Mouse (Mus musculus): ENCODE data around the gene Kif26b.
A peak's percentile ranks its signal among the peaks of the same experiment; 100 is the strongest.

The Kif26b gene

DNA sequence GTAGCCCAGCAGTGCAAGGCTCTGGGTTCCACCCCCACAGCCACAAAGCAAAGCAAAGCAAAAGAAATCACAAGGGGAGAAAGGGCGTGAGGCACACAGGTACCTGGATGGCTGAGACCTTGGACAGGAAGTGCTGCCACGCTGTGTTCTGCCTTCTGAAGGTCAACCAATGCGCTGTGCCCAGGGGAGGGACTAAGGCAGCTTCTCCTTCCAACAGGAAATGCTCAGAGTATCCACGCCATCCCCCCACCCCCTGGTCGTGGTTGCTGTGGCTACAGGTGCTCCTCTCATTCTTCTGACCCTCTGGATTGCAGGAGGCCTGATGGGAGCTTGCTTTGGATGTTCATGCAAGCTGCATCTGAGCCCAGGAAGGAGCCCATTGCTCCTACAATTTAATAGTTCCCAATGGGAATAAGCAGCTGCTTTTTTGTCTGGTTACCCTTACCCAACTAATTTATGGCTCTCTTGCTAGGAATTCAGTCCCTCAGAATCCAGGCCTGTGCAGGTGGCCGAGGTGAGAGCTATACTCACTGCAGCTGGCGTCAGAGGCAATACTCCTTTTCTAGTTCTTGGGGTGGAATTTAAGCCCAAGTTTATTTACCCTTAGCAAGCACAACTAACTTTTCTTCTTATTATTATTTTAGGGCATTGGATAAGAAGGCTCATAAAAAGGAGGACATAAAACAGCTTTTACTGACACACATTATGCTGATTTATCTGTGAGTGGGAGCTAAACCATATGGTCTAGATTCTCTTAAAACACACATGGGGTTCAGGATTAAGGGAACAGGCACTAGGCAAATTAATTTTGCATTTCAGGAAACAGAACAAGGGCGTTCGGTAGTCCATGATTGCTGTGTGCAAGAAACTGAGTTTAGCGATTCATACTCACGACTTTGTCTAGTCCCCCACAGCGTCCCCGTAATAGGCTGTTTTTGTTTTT is 61.6 kb downstream of the Kif26b start:
- DNase-seq (ENCODE audit: low spot score in 2 of 2), result no peak

DNA sequence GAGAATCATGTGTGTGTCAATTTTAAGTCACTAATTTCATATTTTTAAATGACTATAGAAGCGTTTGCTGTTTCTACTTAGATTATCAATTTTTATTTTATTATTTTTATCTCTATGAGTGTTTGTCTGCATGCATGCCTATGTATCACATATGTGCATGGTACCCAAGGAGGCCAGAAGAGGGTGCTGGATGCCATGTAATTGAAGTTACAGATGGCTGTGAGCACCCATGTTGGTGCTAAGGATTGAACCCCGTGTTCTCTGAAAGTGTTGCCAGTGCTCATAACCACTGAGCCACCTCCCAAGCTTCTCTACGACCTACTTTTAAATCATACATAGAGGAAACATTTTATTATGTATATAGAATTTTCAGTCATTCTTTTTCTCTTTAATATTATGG is 68.2 kb downstream of the Kif26b start:
- no peak for DNase-seq (ENCODE audit: low spot score in 2 of 2)

DNA sequence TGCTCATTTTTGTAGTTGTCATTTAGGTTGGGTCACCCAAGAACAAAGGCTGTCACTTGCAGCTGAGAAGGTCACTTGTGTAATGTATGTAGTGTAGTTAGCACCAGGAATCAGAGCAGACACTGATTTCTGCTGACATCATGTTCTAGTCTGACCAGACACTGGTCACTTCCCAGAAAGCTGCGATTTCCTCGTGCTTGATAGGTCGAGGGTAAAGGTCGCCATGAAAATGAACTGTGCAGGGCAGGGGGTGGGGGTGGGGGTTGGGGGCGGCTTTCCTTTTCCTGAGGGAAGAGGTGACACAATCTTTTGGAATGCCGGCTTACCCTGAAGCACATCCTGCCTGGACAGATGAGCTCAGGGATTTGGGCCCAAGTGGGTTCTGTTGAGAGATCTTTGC is 68.8 kb downstream of the Kif26b start:
- DNase-seq (ENCODE audit: low spot score in 2 of 2), result no peak

DNA sequence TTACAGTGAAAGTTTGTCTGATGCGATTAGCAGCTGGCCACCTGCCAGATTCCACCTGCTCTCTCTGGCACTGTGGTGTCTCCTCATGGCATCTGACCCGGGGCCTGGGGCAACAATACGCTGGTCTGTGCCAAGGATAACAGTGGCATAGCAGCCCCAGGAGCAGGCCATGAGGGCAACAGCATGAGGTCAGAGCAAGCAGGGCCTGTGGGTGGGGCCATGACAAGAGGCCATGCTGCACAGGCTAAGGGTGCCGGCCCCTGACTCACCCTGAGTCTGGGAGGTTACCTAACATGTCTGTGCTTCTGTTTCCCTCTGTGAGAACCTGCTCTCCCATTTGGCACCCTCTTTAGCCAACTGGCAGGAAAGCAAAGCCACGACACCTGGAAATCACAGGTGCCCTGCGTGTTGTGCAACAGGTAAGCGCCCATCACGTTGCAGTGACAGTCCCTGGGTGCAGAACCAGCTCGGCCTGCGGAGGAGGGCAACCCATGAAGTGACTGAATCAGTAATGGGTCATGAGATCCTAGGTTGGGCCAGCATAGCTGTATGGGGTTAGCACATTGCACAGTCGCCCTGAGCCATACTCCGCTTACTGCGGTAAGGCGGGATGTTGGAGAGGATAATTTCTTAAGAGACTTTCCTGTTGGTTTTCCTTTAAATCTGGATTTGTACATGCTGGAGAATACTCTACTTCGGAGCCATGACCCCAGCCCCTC is 72.1 kb downstream of the Kif26b start:
- no peak for DNase-seq (ENCODE audit: low spot score in 2 of 2)

DNA sequence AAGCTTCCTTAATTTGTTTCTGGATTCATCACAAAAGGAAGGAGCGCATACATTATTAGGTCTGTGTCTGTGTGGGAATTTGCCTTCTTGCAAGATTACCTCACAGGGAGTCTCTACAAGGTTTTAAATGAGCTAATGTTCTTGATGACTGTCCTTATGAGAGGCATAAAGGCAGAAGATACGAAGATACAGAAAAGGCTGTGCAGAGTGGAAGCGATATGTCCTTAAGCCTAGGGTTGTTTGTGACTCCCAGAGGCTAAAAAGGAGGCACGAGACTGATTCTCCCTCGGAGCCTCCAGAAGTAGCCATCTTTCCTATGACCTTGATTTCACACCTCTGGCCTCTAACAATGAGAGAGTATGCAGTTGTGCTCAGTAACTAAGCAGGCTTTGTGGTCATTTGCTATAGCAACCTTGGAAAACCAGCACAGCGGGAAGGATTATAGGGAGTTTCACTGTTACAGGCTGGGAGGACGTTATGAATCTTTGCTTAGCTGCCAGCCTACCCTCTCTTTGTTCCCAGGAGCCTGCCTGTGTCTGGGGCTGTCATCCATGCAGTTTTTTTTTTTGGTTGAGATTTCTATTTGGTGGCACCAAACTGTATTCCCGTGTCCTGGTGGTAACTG is 80.3 kb downstream of the Kif26b start:
- no peak for DNase-seq (ENCODE audit: low spot score in 2 of 2)

DNA sequence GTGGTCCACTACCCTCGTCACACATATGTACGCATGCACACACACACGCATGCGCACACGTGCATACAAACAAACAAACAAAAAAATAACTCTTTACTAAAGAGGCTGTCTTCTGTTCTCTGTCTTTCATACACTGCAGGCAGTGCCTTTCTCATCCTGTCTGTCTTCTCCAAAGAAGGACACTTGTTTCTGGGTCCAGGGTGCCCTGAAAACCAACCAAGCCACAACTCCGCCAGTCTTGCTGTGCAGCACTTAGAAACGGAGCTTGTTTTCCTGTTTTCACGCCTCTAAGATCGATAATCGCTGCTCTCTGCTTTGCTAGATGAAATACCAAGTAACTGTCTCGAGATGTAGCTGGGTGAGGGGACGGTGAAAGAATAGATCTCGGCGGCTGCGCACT is 82.6 kb downstream of the Kif26b start:
- no peak for DNase-seq (ENCODE audit: low spot score in 2 of 2)

DNA sequence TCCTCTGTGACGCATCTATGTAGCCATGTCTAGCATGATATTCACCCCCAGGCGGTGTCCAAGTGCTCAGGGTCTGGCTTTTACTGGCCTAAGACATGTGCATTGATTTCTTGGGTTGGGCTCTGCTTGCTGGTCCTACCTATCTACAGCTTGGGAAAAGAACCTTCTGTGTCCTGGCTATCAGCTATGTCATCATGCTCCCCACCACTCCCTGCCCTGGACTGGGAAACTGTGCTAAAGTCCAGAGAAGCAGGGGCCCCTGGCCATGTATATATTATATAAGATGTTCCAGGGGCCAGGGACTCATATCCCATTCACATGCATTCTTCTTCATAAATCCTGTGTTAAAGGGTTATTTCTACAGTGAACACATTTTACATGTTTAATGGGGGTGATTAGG is 92.4 kb downstream of the Kif26b start:
- DNase-seq (ENCODE audit: low spot score in 2 of 2), result no peak

DNA sequence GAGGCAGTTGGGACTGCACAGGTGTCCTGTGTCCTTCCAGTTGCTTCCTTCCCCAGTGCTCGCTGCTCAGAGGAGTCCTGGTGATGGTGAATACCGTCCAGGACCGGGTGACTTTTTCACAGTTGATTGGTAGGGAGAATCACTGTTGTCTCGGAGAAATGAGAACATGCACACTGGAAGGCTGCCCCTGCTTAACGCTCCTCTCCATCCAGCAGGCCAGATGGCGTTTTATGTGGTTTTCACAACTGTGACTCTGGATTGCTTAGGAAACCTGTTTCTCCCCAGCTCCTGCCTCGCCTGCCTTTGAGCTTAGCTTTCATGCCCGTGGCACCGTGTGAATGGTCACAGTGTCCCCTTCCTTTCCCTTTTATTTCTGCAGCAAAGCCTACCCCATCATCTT is 95.0 kb downstream of the Kif26b start:
- no peak for DNase-seq (ENCODE audit: low spot score in 2 of 2)

DNA sequence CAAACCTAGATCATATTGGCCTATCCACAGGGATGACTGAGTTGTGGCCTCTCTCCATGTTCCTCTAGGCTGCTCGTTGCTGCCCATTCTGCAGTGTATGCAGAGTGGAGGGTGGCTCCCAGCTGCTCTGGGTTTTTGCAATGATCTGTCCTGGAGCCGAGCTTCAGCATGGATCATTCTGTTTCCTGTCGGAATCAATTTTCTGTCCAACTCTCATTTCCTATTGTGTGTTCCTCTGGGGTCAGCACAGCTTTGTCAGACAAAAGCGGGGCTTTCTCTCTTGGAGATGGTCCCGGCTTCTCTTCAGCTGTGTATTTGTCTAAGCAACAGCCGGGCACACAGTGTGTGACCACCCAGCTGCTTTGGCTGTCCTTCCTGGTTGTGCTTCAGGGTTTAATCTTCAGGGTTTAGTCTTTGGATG is 98.0 kb downstream of the Kif26b start:
- no peak for DNase-seq (ENCODE audit: low spot score in 2 of 2)

DNA sequence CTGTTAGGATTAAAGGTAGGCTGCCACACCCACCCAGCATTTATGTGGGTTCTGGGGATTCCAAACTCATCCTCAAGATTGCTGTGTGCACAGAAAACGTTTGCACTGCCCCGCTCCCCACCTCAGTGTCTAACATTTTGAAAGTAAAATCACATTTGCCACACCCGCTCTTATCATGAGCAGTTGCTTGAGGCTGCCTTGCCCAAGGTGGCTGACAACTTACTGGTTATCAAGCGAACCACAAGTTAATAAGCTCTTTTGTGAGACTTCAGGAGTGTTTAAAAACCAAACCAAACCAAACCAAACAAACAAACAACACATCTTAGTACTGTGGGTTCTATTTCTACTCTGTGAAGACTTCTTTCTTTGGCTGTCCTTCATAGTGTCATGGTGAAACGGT is 101.1 kb downstream of the Kif26b start:
- DNase-seq (ENCODE audit: low spot score in 2 of 2), result no peak

DNA sequence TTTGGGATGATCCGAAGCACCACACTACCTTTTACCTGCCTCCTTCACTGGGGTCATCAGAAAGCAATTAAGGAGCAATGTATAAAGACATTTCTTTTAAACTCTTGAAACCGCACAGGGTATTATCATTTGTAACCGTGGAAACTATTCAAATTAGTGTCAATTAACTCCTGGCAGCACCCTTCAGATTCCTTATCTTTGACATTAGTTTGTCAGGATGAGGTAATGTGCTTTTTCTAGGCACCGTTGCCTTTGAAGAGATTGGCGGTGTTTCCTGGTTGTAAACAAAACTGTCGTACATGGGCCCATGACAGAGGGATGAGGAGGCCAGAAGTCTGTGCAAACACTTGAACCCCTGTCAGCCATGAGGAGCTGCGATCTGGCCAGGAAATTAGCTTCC is 102.9 kb downstream of the Kif26b start:
- DNase-seq (ENCODE audit: low spot score in 2 of 2), result no peak

DNA sequence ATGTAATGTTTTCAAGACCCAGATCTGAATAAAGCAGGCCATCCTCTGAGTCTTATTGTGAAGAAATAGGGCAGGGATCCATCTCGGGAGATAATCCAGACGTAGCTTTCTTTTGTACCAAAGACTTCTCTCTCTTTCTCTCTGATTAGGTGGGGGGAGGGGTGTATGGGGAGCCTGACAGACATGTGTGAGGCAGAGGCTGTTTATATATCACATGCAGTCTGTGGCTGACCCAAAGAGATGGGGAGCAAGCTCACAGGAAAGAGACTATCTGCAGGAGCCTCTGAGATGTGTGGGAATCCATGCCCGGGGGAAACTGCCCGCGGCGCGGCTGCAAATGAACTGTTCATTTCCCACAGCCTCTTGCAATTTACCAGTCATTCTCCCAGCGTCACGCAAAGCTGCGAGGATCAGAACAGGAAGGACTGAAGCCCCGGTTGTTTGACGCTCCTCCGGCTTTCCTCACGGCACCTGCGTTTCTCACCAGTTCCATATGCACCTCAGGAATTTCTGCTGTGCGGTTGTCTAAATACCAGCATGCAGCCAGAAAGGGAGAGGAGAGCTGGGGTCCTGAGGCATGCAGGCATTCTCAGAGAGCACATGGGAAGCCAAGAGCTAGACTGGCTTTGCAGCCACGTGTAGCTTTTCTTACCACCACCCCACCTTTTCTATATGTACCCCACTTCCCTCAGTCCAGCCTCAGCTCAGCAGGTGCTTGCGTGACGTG is 105.6 kb downstream of the Kif26b start:
- DNase-seq (ENCODE audit: low spot score in 2 of 2), result no peak

DNA sequence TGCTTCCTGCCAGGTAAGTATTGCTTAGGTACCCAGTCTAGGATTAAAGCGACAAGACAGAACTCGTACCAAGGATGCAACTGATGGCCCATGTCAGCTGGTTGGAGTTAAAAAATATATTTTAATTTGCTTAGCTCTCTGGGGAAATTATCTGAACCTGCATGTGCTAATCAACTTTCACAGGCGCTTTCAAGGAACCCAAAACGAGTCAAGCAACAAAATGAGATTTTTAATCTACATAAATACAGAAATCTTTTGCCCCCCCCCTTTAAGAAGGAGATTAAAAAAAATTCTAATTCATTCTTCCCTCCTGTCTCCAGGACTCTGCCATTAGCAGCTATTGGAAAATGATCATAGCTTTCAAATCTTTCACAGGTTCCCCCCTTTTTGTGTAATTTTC is 106.5 kb downstream of the Kif26b start:
- DNase-seq (ENCODE audit: low spot score in 2 of 2), result no peak

DNA sequence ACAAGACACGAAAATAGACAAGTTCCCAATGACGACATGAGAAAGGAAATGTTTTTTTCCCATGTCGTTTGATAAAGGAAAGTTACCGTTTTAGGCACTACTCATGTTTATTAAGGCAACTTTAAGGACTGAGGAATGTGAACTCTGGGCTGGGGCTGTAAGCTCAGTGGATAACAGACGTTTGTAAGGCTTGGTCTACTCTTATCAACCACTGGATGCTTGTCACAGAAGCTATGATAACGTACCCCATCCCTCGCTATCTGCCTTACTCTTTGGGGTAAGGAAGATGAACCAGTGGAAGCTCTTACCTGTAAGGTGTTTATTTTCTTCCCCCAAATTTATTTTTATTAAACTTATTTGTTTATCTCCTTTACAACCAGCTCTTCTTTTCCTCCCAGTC is 108.4 kb downstream of the Kif26b start:
- DNase-seq (ENCODE audit: low spot score in 2 of 2), result no peak

DNA sequence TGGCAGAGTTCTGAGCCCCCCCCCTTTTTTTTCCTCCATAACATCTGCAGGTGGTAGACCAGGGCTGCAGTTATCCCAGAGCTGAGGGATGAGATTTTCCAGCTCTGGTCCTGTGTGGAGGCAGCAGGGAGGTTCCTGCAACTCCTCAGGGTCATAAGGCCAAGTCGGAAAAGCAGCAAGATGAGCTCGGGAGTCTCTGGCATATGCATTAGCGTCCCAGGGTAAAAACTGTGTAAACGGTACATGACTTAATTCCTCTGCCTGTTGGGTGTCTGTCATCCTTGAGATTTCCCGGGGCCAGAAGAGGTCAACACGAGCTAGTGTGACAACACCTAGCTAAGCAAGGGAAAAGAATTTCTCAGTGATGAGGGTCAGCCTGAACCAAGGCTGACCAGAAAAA is 111.0 kb downstream of the Kif26b start:
- no peak for DNase-seq (ENCODE audit: low spot score in 2 of 2)

DNA sequence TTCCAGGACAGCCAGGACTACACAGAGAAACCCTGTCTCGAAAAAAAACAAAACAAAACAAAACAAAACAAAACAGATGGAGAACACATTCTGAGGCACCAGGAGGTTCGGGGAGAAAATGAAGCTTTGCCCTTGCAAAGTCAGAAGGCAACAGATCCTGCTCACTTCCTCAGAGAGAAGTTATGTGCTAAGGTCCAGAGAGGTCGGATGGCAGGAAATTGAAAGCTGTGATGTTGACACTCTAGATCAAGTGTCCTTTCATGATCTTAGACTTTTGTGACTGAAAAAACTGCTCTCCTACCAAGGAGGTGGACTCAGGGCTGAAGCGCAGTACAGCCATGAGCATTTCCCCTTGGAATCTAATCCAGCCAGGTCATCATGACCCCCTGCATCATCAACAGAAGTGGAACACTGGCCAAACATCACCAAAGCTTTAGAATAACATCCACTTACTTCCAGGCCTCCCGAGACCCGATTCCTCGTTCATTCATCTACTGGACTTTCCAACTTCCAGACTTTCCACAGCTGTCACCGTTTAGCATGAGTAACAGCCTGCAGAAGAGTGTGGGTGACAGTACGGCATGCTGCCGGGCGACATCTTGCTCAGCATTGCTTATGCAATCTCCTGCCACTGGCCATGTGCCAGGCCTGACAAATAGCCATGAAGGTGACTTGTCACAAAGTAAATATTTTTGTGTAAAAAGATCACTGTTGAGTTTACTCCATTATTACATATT is 112.0 kb downstream of the Kif26b start:
- DNase-seq (ENCODE audit: low spot score in 2 of 2), result peak; percentile 15 to 22

DNA sequence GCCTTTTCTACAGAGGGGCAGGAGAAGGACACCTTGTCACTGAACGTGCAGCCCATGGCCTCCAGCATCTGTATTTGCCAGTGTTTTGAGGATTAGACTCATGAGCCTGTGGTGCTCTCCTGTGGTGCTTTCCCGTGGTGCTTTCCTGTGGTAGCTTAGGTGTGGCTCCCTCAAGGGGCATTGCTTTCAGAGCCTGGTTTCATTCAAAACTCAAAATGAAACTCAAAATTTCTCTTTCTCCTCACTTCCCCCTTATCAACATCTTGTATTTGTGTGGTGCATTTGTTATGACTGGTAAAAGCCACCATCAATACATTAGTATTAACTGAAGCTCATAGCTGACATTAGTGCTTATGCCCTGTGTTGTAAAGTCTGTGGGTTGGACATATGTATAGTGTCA is 112.9 kb downstream of the Kif26b start:
- DNase-seq (ENCODE audit: low spot score in 2 of 2), result no peak

DNA sequence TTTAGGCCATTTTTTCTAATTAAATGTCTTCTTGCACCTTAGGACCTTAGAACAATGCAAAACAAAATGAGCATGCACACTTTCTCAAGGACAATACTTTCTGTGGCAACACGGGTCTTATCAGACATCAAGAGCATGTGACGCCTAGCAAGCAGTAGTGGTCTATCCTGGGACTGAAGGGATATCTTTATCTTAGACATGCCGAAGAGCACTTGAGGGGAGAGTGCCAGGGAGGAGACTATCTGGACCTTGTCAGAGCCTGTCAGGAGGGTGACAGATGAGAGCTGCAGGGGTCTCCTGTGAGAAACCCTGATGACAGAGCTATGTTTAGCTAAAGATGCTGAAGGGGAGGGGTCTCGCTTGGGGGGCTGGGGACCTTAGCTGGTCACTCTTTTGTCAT is 116.0 kb downstream of the Kif26b start:
- DNase-seq (ENCODE audit: low spot score in 2 of 2), result no peak

DNA sequence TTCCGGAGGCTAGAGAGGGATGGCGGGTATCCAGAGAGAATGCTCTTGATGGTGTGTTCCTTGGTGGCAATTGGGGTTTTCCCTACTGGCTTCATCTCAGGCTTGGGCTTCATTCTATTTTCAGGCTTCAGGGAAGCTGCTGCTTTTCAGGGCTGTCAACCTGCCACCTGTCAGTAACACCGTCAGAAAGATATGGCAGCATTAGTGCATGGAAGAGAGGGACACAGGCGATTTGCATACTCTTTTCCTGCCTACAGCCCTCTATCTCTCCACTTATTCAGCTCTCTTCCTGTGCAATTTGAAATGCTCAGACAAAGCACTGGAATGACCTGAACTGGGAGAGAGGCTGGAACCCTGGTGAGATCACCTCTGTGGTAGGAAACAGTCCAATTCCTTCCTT is 117.7 kb downstream of the Kif26b start:
- no peak for DNase-seq (ENCODE audit: low spot score in 2 of 2)

DNA sequence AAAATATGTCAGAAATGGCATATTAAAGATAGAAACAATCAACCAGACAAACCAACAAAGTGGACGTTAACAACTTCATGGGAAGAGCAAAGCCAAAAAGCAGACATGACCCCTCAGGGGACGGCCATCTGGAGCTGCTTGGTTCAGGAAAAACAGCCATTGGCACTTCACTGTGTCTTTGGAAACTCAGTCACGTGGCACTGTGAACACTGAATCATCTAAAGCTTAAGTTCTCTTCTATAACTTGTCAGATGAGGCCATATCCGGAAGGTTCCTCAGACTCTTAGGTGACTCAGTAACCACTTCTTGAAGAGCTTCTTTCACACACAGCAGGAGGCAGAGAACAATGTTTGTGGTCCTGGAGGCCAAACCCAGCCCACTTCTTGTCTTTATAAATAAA is 126.6 kb downstream of the Kif26b start:
- DNase-seq (ENCODE audit: low spot score in 2 of 2), result no peak

DNA sequence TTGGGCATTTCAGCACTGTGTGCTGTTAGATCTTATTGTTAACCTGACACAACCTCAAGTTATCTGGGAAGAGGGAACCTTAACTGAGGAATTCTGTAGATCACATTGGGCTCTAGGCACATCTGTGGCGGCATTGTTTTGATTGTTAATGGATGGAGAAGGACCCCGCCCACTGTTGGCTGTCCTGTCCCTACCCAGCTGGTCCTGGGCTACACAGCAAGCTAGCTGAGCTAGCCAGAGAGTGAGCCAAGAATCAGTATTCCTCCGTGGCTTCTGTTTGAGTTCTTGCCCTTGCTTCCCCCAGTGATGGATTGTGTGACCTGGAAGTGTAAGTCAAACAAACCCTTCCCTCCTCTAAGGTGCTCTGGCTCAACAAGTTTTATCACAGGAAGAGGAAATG is 132.1 kb downstream of the Kif26b start:
- DNase-seq (ENCODE audit: low spot score in 2 of 2), result no peak

Measured in frontal cortex, postnatal 10 days (tissue).